Mouse (Mus musculus) embryonic fibroblast, embryonic 13.5 days (primary cell): ENCODE data around the gene Vtcn1.

Experiments
- CTCF ChIP-seq: IDR thresholded peaks from 2 replicates; pipeline ENCODE4 v1.5.1; 2011; ENCODE audit warnings: mild to moderate bottlenecking, control low read depth, low read length, moderate library complexity, borderline replicate concordance; ENCODE audit not compliant: insufficient read depth
- POLR2A ChIP-seq: IDR thresholded peaks from 2 replicates; pipeline ENCODE4 v1.6.1; 2011; ENCODE audit warnings: low read depth, mild to moderate bottlenecking, control low read depth, low read length, moderate library complexity

- no peak for TF ChIP-seq CTCF
- no peak for TF ChIP-seq POLR2A
These were observed 4.0 kb upstream of the Vtcn1 start for GRCm38 (mm10) chr3:100821276-100821675.
